Mouse (Mus musculus) liver, adult 10 weeks (tissue): ENCODE measurements around the gene Edem2. TPM values are rescaled to one million over a fixed set of nuclear protein-coding genes. Genes with fewer than 3 reads are reported as not detected.

ENCODE experiments used
- polyA plus RNA-seq: library from polyadenylated mRNA; stranded (reverse); fragments of 350-450 nt; fragmentation: Illumina TruSeq; extraction: RNeasy Lipid Tissue Mini Kit (QIAGEN cat#74804); gene quantifications from one replicate; pipeline ENCODE4 v1.2.3, GENCODE M21; 2014; ENCODE audit warnings: low read depth, low replicate concordance

The Edem2 gene
- 13.2 TPM for polyA plus RNA-seq

GRCm38 (mm10) chr2:155729158-155729645 lies at the start of gene Edem2:
TSS of gene Edem2 (minus strand) at chr2:155729475.

DNA sequence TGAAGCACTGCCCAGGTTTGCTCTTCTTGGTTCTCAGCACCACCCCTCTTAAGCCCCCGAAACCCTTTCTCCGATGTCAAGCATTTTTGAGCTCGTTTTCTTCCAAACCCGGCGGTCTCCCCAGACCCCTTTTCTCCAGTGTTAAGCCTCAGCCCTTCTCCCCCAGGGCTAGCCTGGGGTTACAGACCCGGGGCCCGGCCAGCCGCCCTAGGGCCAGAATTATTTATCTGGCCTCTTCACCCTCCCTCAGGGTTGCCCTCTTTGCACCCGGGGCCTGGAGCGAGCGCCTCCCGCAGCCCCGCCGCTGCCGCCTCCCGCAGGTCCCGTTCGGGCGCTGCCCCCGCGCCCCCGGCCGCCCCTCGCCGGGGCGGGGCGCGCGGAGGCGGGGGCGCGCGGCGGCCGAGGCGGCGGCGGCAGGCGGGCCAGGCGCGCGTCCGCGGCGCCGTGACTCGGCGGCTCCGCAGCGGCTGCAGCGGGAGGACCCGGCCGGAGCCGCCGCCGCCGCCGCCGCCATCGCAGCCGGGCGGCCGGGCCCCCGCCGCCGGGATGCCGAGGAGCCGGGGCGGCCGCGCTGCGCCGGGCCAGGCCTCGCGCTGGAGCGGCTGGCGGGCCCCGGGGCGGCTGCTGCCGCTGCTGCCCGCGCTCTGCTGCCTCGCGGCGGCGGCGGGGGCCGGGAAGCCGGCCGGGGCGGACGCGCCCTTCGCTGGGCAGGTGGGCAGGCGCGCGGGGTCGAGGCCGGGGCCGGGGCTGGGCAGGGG lies 45.8 kb upstream of the Edem2 start, which contains the start of gene Mmp24:
Mmp24 (plus strand) TSS at position 416 of the 758 bp plus-strand sequence.

DNA sequence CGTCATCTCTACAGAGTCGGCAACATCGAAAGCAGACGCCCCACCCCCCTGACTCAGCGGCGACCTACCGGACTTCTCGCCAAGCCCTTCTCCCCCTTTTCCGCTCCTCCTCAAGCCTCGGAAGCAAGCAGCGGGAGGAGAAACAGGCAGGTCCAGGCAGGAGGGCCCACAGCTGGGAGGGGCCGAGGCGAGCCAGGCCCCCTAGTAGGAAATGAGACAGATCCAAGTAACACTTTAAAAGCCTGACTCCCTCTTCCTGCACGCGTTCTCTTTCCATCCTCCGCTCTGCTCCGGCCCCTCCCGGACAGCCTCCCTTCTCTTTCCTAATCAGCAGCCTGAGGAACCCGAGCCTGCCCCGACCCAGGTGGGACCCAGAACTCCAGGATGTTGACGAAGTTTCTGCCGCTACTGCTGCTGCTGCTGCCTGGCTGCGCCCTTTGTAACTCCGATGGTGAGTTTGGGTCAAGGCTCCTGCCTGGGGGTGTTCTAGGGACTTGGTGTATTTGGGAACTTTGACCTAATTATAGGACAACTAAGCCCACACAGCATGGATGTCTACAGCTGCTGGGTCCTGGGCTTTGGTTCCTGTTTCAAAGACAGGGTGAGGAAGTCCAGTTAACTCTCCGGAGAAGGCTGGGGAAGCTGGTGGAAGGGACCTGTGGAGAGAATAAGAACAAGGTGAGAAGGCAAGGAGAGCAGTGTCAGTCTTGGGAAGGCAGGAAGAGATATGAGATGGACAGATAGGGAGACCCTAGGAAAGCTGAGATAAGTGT lies 21.9 kb upstream of the Edem2 start, which contains the start of gene Procr:
Procr (plus strand) TSS at position 104 of the 773 bp plus-strand sequence.

GRCm38 (mm10) chr2:155735766-155736165 lies 6.5 kb upstream of the Edem2 start, which contains the start of gene Gm17581:
TSS of gene Gm17581 (minus strand) at chr2:155735866.

GRCm38 (mm10) chr2:155691723-155692493 lies 37.4 kb downstream of the Edem2 start, which contains the start of gene Trpc4ap:
TSS of gene Trpc4ap (minus strand) at chr2:155692384.

Other genes with a start within 250 kb of the Edem2 start
- 129 TPM for gene Acss2, start 211.5 kb downstream of the Edem2 start, polyA plus RNA-seq
- gene Ggt7, start 211.2 kb downstream of the Edem2 start, polyA plus RNA-seq, result not detected
- 13.4 TPM for gene Gss, start 136.7 kb downstream of the Edem2 start, polyA plus RNA-seq
- gene Myh7b, start 118.3 kb downstream of the Edem2 start, polyA plus RNA-seq, result not detected
- gene Trpc4ap, start 37.1 kb downstream of the Edem2 start, polyA plus RNA-seq, result 44.1 TPM
- gene Gm17581, start 6.4 kb upstream of the Edem2 start, polyA plus RNA-seq, result not detected
- gene Procr, start 21.6 kb upstream of the Edem2 start, polyA plus RNA-seq, result 0.79 TPM
- gene Mmp24, start 45.9 kb upstream of the Edem2 start, polyA plus RNA-seq, result not detected
- gene BC029722, start 90.0 kb upstream of the Edem2 start, polyA plus RNA-seq, result 6.1 TPM
- 15.9 TPM for gene Eif6, start 97.5 kb upstream of the Edem2 start, polyA plus RNA-seq
- not detected for gene Fam83c, start 105.4 kb upstream of the Edem2 start, polyA plus RNA-seq
- 33.9 TPM for gene Uqcc1, start 200.8 kb upstream of the Edem2 start, polyA plus RNA-seq
- not detected for gene Gm15557, start 211.3 kb upstream of the Edem2 start, polyA plus RNA-seq
- not detected for gene Gdf5, start 215.9 kb upstream of the Edem2 start, polyA plus RNA-seq
- gene Cep250, start 227.0 kb upstream of the Edem2 start, polyA plus RNA-seq, result 0.66 TPM